Mouse (Mus musculus): ENCODE results near the gene Mrgpra2a.
"Not testable (repeated sequence)": the region's sequence is repeated elsewhere in the genome, so short reads cannot be mapped to it uniquely, and the experiment has no call there.

GRCm38 (mm10) chr7:47436463-47436862, 15.5 kb downstream of the Mrgpra2a start:
- not testable (repeated sequence) for TF ChIP-seq CTCF (IDR thresholded peaks at IDR 0.05; ENCODE audit: low read depth, low read length); POLR2A (IDR thresholded peaks at IDR 0.05; ENCODE audit: extremely low read depth, insufficient read depth, low read length)

Data from liver, adult 2 months (tissue).